Mouse (Mus musculus) hindbrain, embryonic 14.5 days (tissue): Measurements from ENCODE around the gene Olfr1378. TPM values are rescaled to one million over a fixed set of nuclear protein-coding genes. Genes with fewer than 3 reads are reported as not detected.

Experiments
- ATAC-seq: fragments of 200-750 bp; cut with Nextera tagmentation; 2 replicates; pipeline ENCODE4 v1.8.0; 2017; ENCODE audit warnings: moderate number of reproducible peaks, mild to moderate bottlenecking, moderate TSS enrichment, moderate library complexity; ENCODE audit not compliant: low FRiP score
- DNase-seq: peaks from one replicate; pipeline ENCODE4 v3.0.0-alpha.2; 2015; ENCODE audit warnings: low spot score
- H3K27ac ChIP-seq: fragments of 300-500 bp; sonication (generic); 2 replicates; pipeline ENCODE4 v1.5.1; 2014; ENCODE audit warnings: mild to moderate bottlenecking, moderate library complexity
- H3K27me3 ChIP-seq: fragments of 300-500 bp; sonication (generic); 2 replicates; pipeline ENCODE4 v1.6.1; 2014; ENCODE audit warnings: mild to moderate bottlenecking, low read length, mixed read lengths; ENCODE audit not compliant: control insufficient read depth, insufficient read depth
- H3K36me3 ChIP-seq: fragments of 300-500 bp; sonication (generic); replicated peaks from 2 replicates; pipeline ENCODE4 v1.6.1; 2014; ENCODE audit not compliant: control insufficient read depth, insufficient read depth
- H3K4me1 ChIP-seq: fragments of 300-500 bp; sonication (generic); replicated peaks from 2 replicates; pipeline ENCODE4 v1.6.1; 2014; ENCODE audit warnings: antibody characterized with exemption, low read length, mixed read lengths; ENCODE audit not compliant: control insufficient read depth, insufficient read depth
- H3K4me2 ChIP-seq: fragments of 300-500 bp; sonication (generic); replicated peaks from 2 replicates; pipeline ENCODE4 v1.6.1; 2014; ENCODE audit warnings: mild to moderate bottlenecking, moderate library complexity
- H3K4me3 ChIP-seq: fragments of 300-500 bp; sonication (generic); replicated peaks from 2 replicates; pipeline ENCODE4 v1.5.1; 2014; ENCODE audit warnings: mild to moderate bottlenecking, low read length
- H3K9ac ChIP-seq: fragments of 300-500 bp; sonication (generic); 2 replicates; pipeline ENCODE4 v1.6.1; 2014
- H3K9me3 ChIP-seq: fragments of 300-500 bp; sonication (generic); 2 replicates; pipeline ENCODE4 v1.6.1; 2016; ENCODE audit warnings: low read length; ENCODE audit not compliant: control insufficient read depth
- WGBS: fragments of 180-500 bp; shearing (Covaris S2); extraction: QIAGEN DNeasy Blood & Tissue Kit; methylation state at CpG from one replicate; pipeline ENCODE4 v1.1.7; 2014; 5-methylcytosine and 5-hydroxymethylcytosine counted together
- polyA plus RNA-seq: library from polyadenylated mRNA; unstranded; fragments of >200 nt; fragmentation: Nextera tagmentation; extraction: Ambion mirVana; gene quantifications from 2 replicates; pipeline ENCODE4 v1.2.1, GENCODE M21; 2014

Gene Olfr1378
- polyA plus RNA-seq, 1 experiment from 2014 or later: not detected

GRCm38 (mm10) chr11:50952290-50952689 lies 14.0 kb upstream of the Olfr1378 start:
- H3K4me1 ChIP-seq: no peaks in the 10 kb centered on the region
- no peaks in the 10 kb centered on the region for H3K36me3 ChIP-seq
- H3K4me2 ChIP-seq: no peak overlapping the region
- no peaks in the 10 kb centered on the region for H3K27me3 ChIP-seq
- ATAC-seq (no peak), DNase-seq (no peak)
- 73% methylated on average over 14 of the region's 14 CpGs for WGBS
- H3K9me3 ChIP-seq: no peaks in the 10 kb centered on the region
- H3K9ac ChIP-seq: no peak overlapping the region
- H3K4me3 ChIP-seq: no peak overlapping the region
- no peak overlapping the region for H3K27ac ChIP-seq

GRCm38 (mm10) chr11:50953665-50954064 lies 12.7 kb upstream of the Olfr1378 start, which contains the start of gene Prop1:
TSS of gene Prop1 (minus strand) at chr11:50953765.
- H3K9me3 ChIP-seq: no peaks in the 10 kb centered on the region
- ATAC-seq (no peak), DNase-seq (no peak)
- no peaks in the 10 kb centered on the region for H3K4me1 ChIP-seq
- H3K9ac ChIP-seq: no peak within 1 kb of the TSS
- H3K4me2 ChIP-seq: no peak within 1 kb of the TSS
- no peaks in the 10 kb centered on the region for H3K27me3 ChIP-seq
- H3K27ac ChIP-seq: no peak within 1 kb of the TSS
- no peaks in the 10 kb centered on the region for H3K36me3 ChIP-seq
- WGBS: 68% methylated on average over 6 of the region's 6 CpGs
- no peak within 1 kb of the TSS for H3K4me3 ChIP-seq

GRCm38 (mm10) chr11:50964886-50965285 lies 1.4 kb upstream of the Olfr1378 start:
- Histone ChIP-seq H3K9me3 (no peaks in the 10 kb centered on the region), H3K9ac (no peak overlapping the region), H3K36me3 (no peaks in the 10 kb centered on the region), H3K4me3 (no peak overlapping the region), H3K27me3 (no peaks in the 10 kb centered on the region), H3K4me2 (no peak overlapping the region), H3K27ac (no peak overlapping the region), H3K4me1 (no peaks in the 10 kb centered on the region)
- 84% methylated on average over 2 of the region's 2 CpGs for WGBS
- ATAC-seq (no peak), DNase-seq (no peak)

- Histone ChIP-seq H3K4me3 (no peak overlapping the region), H3K27ac (no peak overlapping the region), H3K4me2 (no peak overlapping the region), H3K9ac (no peak overlapping the region), H3K36me3 (no peaks in the 10 kb centered on the region), H3K27me3 (no peaks in the 10 kb centered on the region), H3K4me1 (no peaks in the 10 kb centered on the region), H3K9me3 (no peaks in the 10 kb centered on the region)
- no peak for DNase-seq
- ATAC-seq: no peak
- WGBS: 69% methylated on average over 4 of the region's 4 CpGs
These were observed 10.9 kb downstream of the Olfr1378 start for GRCm38 (mm10) chr11:50977216-50977615.

- H3K9ac ChIP-seq: no peak within 1 kb of the TSS
- H3K27ac ChIP-seq: no peak within 1 kb of the TSS
- H3K9me3 ChIP-seq: no peaks in the 10 kb centered on the region
- DNase-seq (no peak), ATAC-seq (no peak)
- no peaks in the 10 kb centered on the region for H3K4me1 ChIP-seq
- H3K27me3 ChIP-seq: no peaks in the 10 kb centered on the region
- whole genome bisulfite sequencing: 61% methylated on average over 5 of the region's 5 CpGs
- no peak within 1 kb of the TSS for H3K4me3 ChIP-seq
- no peak within 1 kb of the TSS for H3K4me2 ChIP-seq
- H3K36me3 ChIP-seq: no peaks in the 10 kb centered on the region
These were observed 15.3 kb downstream of the Olfr1378 start, which contains the start of gene Olfr1377 for GRCm38 (mm10) chr11:50981667-50982066. TSS of gene Olfr1377 (plus strand) at chr11:50981967.

- Histone ChIP-seq H3K9ac (no peak within 1 kb of the TSS), H3K27me3 (no peaks in the 10 kb centered on the region), H3K27ac (no peak within 1 kb of the TSS), H3K4me1 (no peaks in the 10 kb centered on the region), H3K9me3 (no peaks in the 10 kb centered on the region), H3K4me2 (no peak within 1 kb of the TSS), H3K36me3 (no peaks in the 10 kb centered on the region), H3K4me3 (no peak within 1 kb of the TSS)
- DNase-seq (no peak), ATAC-seq (no peak)
- 85% methylated on average over 5 of the region's 5 CpGs for WGBS
These were observed 37.0 kb downstream of the Olfr1378 start, which contains the start of gene Olfr51 for GRCm38 (mm10) chr11:51003296-51003695. TSS of gene Olfr51 (plus strand) at chr11:51003596.

GRCm38 (mm10) chr11:51011821-51012220 lies 45.5 kb downstream of the Olfr1378 start:
- Histone ChIP-seq H3K36me3 (no peaks in the 10 kb centered on the region), H3K4me1 (no peaks in the 10 kb centered on the region), H3K27me3 (no peaks in the 10 kb centered on the region), H3K4me2 (no peak overlapping the region), H3K4me3 (no peak overlapping the region), H3K9ac (no peak overlapping the region), H3K27ac (no peak overlapping the region), H3K9me3 (no peaks in the 10 kb centered on the region)
- DNase-seq (peak; percentile 38), ATAC-seq (no peak)
- 65% methylated on average over 5 of the region's 5 CpGs for WGBS

- Histone ChIP-seq H3K9me3 (no peaks in the 10 kb centered on the region), H3K4me1 (no peaks in the 10 kb centered on the region), H3K27ac (no peak within 1 kb of the TSS), H3K36me3 (no peaks in the 10 kb centered on the region), H3K4me2 (no peak within 1 kb of the TSS), H3K4me3 (no peak within 1 kb of the TSS), H3K27me3 (no peaks in the 10 kb centered on the region), H3K9ac (no peak within 1 kb of the TSS)
- whole genome bisulfite sequencing: 66% methylated on average over 1 of the region's 1 CpGs
- no peak for DNase-seq
- ATAC-seq: no peak
These were observed 47.6 kb downstream of the Olfr1378 start, which contains the start of gene Olfr54 for GRCm38 (mm10) chr11:51013936-51014335. TSS of gene Olfr54 (plus strand) at chr11:51014236.

- H3K9me3 ChIP-seq: no peaks in the 10 kb centered on the region
- H3K4me1 ChIP-seq: no peaks in the 10 kb centered on the region
- no peak overlapping the region for H3K4me3 ChIP-seq
- H3K4me2 ChIP-seq: no peak overlapping the region
- no peak overlapping the region for H3K27ac ChIP-seq
- no peak overlapping the region for H3K9ac ChIP-seq
- H3K36me3 ChIP-seq: no peaks in the 10 kb centered on the region
- no peaks in the 10 kb centered on the region for H3K27me3 ChIP-seq
- ATAC-seq (no peak), DNase-seq (no peak)
- WGBS: 46% methylated on average over 2 of the region's 2 CpGs
These were observed 50.0 kb downstream of the Olfr1378 start for GRCm38 (mm10) chr11:51016341-51016740.
